Mouse (Mus musculus): Measurements from ENCODE around the gene Chpf.

DNA sequence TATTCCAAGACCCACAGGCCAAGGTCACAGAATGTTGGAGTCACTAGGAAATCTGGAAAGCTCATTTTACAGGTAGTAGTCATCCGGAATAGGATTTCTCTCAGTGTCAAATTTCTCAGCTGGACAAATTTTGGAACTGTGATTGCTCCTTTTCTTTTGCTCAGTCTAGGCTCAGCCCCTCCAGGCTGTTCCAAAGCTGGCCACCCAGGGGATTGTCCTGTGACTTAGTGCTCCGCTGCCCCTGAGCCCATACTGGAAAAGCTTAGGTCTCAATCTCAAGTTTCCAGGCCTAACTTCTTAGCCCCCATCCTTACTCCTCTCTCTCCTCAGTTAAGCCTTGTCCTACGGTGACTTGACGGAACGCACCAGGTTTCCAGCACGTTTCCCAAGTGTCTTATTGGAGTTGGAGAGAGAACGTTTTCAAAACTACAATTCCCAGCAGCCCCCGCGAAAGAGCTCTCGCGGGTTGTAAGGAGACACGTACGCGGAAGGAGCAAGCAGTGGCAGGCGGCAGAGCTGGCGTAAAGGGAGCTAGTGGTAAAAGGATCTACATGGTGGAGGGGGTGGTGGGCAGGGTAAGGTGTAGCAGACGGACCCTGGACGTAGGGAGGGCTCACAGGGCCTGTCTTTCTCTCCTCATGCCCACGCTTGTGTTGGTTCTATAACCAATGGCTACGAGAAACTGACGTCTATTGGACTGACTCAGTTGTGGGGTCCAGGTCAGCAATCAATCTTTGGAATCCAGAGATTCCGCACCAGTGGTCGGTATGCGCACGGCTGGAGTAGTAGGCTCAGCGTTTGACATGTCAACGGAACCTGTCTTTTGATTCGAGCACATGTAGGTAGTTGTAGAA, 43.4 kb downstream of the Chpf start, which contains the start of gene Gmppa:
- TF ChIP-seq CTCF (IDR thresholded peaks at IDR 0.05; ENCODE audit: insufficient read depth, low read length): no peak
- peak; percentile 94 for TF ChIP-seq POLR2A (IDR thresholded peaks at IDR 0.05; ENCODE audit: borderline replicate concordance, extremely low read depth, low read depth, low read length)
